In the genomic region with DNA sequence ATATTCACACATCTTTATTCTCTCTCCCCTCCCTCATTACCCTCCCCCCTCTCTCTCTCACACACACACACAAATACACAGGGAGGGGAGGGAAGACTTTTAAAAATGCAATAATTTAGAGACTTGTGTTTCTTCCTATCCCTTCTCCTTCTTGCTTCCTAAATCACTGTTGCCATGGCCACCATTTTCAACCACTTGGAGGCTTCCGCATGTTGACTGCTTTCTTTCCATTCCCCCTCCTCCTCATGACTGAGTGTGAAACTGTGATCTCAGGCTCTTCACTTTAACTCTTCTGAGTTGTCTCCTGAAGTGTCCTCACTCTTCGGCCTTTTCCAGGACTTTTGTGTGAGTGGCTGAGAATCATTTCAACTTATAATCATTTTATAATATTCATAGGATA, we compare ENCODE assay signal across 15 mouse cellular contexts.
DNase-seq lines count a peak whose midpoint lies in the region; ATAC-seq and TF ChIP-seq lines count a peak whose summit lies in the region.
"Had no signal": no experiment of that assay in that cellular context is flagged by ENCODE, and none has a peak within 500 bp of the region (broad histone marks: within the 10 kb centered on the region; RNA-seq: fewer than 3 reads in every experiment).

No protein-coding gene starts in this region.

- H3K27ac ChIP-seq in heart, embryonic 12.5 days (ENCODE audit: poor library complexity, severe bottlenecking) = peak overlapping the region; percentile 49
- peak overlapping the region; percentile 91 for H3K27ac ChIP-seq in forebrain, postnatal 0 days (ENCODE audit: low read depth, low read length)
- peak overlapping the region; percentile 45; the same call in 1 of the 2 replicates for H3K27ac ChIP-seq in stomach, postnatal 0 days (replicated peaks)
- H3K27ac ChIP-seq in liver, embryonic 12.5 days = no peak overlapping the region
- H3K27ac ChIP-seq: midbrain, embryonic 13.5 days; neural tube, embryonic 12.5 days had no signal

- H3K4me1 ChIP-seq in heart, embryonic 12.5 days (replicated peaks) = peaks cover 32% of the 10 kb centered on the region
- H3K4me1 ChIP-seq in lung, adult 2 months (ENCODE audit: control insufficient read depth, insufficient read depth, low read length) = no peaks in the 10 kb centered on the region
- H3K4me1 ChIP-seq in forebrain, postnatal 0 days (ENCODE audit: insufficient read depth) = peaks cover 22% of the 10 kb centered on the region
- H3K4me1 ChIP-seq in stomach, postnatal 0 days (replicated peaks; ENCODE audit: control insufficient read depth, insufficient read depth) = peaks cover 6% of the 10 kb centered on the region
- H3K4me1 ChIP-seq in liver, embryonic 12.5 days = no peaks in the 10 kb centered on the region
- H3K4me1 ChIP-seq: neural tube, embryonic 12.5 days had no signal

- no peaks in the 10 kb centered on the region for H3K27me3 ChIP-seq in heart, embryonic 12.5 days (replicated peaks)
- H3K27me3 ChIP-seq in forebrain, postnatal 0 days (ENCODE audit: insufficient read depth, low read length) = no peaks in the 10 kb centered on the region
- H3K27me3 ChIP-seq in stomach, postnatal 0 days (ENCODE audit: control insufficient read depth, insufficient read depth, low read length) = no peaks in the 10 kb centered on the region
- no peaks in the 10 kb centered on the region for H3K27me3 ChIP-seq in liver, embryonic 12.5 days (replicated peaks)
- H3K27me3 ChIP-seq: limb, embryonic 15.5 days; midbrain, embryonic 13.5 days; neural tube, embryonic 12.5 days had no signal

- no peaks in the 10 kb centered on the region for H3K36me3 ChIP-seq in heart, embryonic 12.5 days
- H3K36me3 ChIP-seq in forebrain, postnatal 0 days (ENCODE audit: insufficient read depth) = no peaks in the 10 kb centered on the region
- no peaks in the 10 kb centered on the region for H3K36me3 ChIP-seq in stomach, postnatal 0 days (ENCODE audit: control insufficient read depth, insufficient read depth, low read length)
- H3K36me3 ChIP-seq in liver, embryonic 12.5 days = no peaks in the 10 kb centered on the region
- H3K36me3 ChIP-seq: limb, embryonic 15.5 days; midbrain, embryonic 13.5 days; neural tube, embryonic 12.5 days had no signal

- intact Hi-C loops in heart, postnatal 36 days (cut with DNase I) = no loop called here

- no peak overlapping the region for H3K9ac ChIP-seq in heart, embryonic 12.5 days
- no peak overlapping the region for H3K9ac ChIP-seq in forebrain, postnatal 0 days
- H3K9ac ChIP-seq in stomach, postnatal 0 days (ENCODE audit: low read length) = no peak overlapping the region
- H3K9ac ChIP-seq in liver, embryonic 12.5 days = no peak overlapping the region
- H3K9ac ChIP-seq: limb, embryonic 15.5 days; midbrain, embryonic 13.5 days; neural tube, embryonic 12.5 days had no signal

- no peak for DNase-seq in heart, postnatal 36 days
- DNase-seq in lung, postnatal 36 days = peak; percentile 9
- no peak for DNase-seq in lung, adult 2 months
- DNase-seq in forebrain, postnatal 0 days = peak; percentile 71
- no peak for DNase-seq in stomach, postnatal 0 days (ENCODE audit: low spot score)
- DNase-seq: cerebellum, postnatal 10 days; heart, adult 18-20 months; kidney, postnatal 36 days; retina, postnatal 1 day; thymus, postnatal 36 days had no signal

- TF ChIP-seq POLR2A in lung, adult 2 months (IDR thresholded peaks at IDR 0.05; ENCODE audit: borderline replicate concordance, extremely low read depth, low read depth, low read length) = no peak

- ATAC-seq in heart, embryonic 12.5 days (ENCODE audit: insufficient number of reproducible peaks, low FRiP score) = no peak
- peak; percentile 62 for ATAC-seq in forebrain, postnatal 0 days
- no peak for ATAC-seq in stomach, postnatal 0 days (ENCODE audit: low FRiP score, low TSS enrichment)
- ATAC-seq in liver, embryonic 12.5 days = no peak
- ATAC-seq: midbrain, embryonic 13.5 days had no signal

- 66% methylated on average over 2 of the region's 2 CpGs for WGBS in heart, embryonic 12.5 days
- WGBS in lung, adult 2 months = 83% methylated on average over 2 of the region's 2 CpGs
- 47% methylated on average over 2 of the region's 2 CpGs for WGBS in forebrain, postnatal 0 days
- WGBS in stomach, postnatal 0 days = 76% methylated on average over 2 of the region's 2 CpGs
- 69% methylated on average over 2 of the region's 2 CpGs for WGBS in liver, embryonic 12.5 days (ENCODE audit: insufficient replicate concordance)

- H3K4me3 ChIP-seq in heart, embryonic 12.5 days = no peak overlapping the region
- no peak overlapping the region for H3K4me3 ChIP-seq in lung, adult 2 months (replicated peaks; ENCODE audit: extremely low read depth, low read depth, low read length)
- no peak overlapping the region for H3K4me3 ChIP-seq in forebrain, postnatal 0 days (ENCODE audit: low read depth, low read length)
- H3K4me3 ChIP-seq in stomach, postnatal 0 days (ENCODE audit: low read depth, low read length) = no peak overlapping the region
- H3K4me3 ChIP-seq in liver, embryonic 12.5 days = no peak overlapping the region
- H3K4me3 ChIP-seq: limb, embryonic 15.5 days; midbrain, embryonic 13.5 days; neural tube, embryonic 12.5 days had no signal

- H3K9me3 ChIP-seq in heart, embryonic 12.5 days (replicated peaks) = no peaks in the 10 kb centered on the region
- no peaks in the 10 kb centered on the region for H3K9me3 ChIP-seq in forebrain, postnatal 0 days (ENCODE audit: low read length)
- H3K9me3 ChIP-seq in stomach, postnatal 0 days (ENCODE audit: control insufficient read depth, low read length) = no peaks in the 10 kb centered on the region
- no peaks in the 10 kb centered on the region for H3K9me3 ChIP-seq in liver, embryonic 12.5 days (replicated peaks)
- H3K9me3 ChIP-seq: limb, embryonic 15.5 days; midbrain, embryonic 13.5 days; neural tube, embryonic 12.5 days had no signal

- TF ChIP-seq CTCF in lung, adult 2 months (IDR thresholded peaks at IDR 0.05; ENCODE audit: insufficient read depth, low read length) = no peak
- TF ChIP-seq CTCF in forebrain, postnatal 0 days (IDR thresholded peaks at IDR 0.05; ENCODE audit: low read depth) = no peak
- no peak for TF ChIP-seq CTCF in stomach, postnatal 0 days (IDR thresholded peaks at IDR 0.05; ENCODE audit: low read depth)

- no peak for TF ChIP-seq EP300 in stomach, postnatal 0 days (optimal IDR thresholded peaks at IDR 0.05)

- no peak overlapping the region for H3K4me2 ChIP-seq in heart, embryonic 12.5 days
- H3K4me2 ChIP-seq in forebrain, postnatal 0 days (ENCODE audit: low read depth) = no peak overlapping the region
- H3K4me2 ChIP-seq in stomach, postnatal 0 days (replicated peaks; ENCODE audit: low read depth) = no peak overlapping the region
- H3K4me2 ChIP-seq in liver, embryonic 12.5 days = no peak overlapping the region
- H3K4me2 ChIP-seq: limb, embryonic 15.5 days; midbrain, embryonic 13.5 days; neural tube, embryonic 12.5 days had no signal

Comparison
In these comparisons a context has a peak if more than half of its experiments do, and no peak if none do; other contexts are left out.
1. DNase-seq: peak in lung, postnatal 36 days (single experiment) and forebrain, postnatal 0 days (single experiment); none in heart, postnatal 36 days (0 of 2), lung, adult 2 months (single experiment) and stomach, postnatal 0 days (single experiment).